Mouse (Mus musculus) gastrocnemius, postnatal 36 days (tissue): ENCODE measurements at regions not wholly inside any gene's neighbourhood (a gene's known extent, or its start where the extent isn't known, plus 50 kb on each side); places are given as distances from the start of the nearest gene placed in this dataset.
"Not testable (repeated sequence)": the region's sequence is repeated elsewhere in the genome, so short reads cannot be mapped to it uniquely, and the experiment has no call there.

Experiments used
- DNase-seq, 2 experiments: peaks; one replicate each; pipeline ENCODE4 v3.0.0; 2022
- intact Hi-C: fragments of 180-260 bp; cut with DNase I; formaldehyde crosslinking; loops from one replicate; pipeline ENCODE4 v1.15.1; 2025

DNA sequence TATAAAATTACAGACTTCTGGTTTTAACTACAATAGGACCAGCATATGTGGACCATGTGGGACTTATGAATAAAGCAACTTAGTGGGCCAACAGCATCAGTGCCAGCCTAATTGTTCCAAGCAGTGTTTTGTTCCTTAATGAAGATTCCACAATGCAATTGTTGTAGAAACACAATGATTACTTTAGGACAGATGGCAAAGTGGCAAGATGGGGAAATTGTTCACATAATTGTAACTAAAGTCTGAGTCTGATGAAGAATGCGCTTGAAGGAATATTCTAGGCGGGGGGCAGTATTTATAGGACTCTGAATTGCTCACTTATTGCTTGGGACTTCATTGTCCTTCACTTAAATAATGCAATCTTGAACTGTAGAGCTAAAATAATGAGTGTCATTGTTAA, 253.4 kb upstream of the Kcnj3 start:
- DNase-seq, result no peak
- intact Hi-C loops, result no loop called here

DNA sequence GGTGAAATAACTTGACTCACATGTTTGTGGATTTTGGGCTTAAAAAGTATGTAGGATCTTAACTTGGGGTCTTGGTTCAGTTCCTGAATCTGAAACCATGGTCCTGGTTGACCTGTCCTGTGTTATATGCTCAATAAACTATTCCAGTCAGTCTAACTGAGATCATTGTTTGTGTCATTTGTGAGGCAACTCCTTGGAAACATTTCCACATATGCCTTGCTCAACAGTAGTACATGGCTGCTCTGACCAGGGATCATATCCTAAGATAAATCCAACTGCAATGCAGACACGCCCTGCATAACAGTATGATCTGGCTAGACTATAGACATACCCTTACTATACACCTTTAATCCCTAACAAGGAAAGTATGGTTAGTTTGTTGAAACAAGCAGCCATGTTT, 228.9 kb upstream of the Kcnj3 start:
- intact Hi-C loops, result no loop called here
- DNase-seq, result no peak

GRCm38 (mm10) chr2:55208620-55209019, 227.2 kb upstream of the Kcnj3 start:
- intact Hi-C loops, result no loop called here

DNA sequence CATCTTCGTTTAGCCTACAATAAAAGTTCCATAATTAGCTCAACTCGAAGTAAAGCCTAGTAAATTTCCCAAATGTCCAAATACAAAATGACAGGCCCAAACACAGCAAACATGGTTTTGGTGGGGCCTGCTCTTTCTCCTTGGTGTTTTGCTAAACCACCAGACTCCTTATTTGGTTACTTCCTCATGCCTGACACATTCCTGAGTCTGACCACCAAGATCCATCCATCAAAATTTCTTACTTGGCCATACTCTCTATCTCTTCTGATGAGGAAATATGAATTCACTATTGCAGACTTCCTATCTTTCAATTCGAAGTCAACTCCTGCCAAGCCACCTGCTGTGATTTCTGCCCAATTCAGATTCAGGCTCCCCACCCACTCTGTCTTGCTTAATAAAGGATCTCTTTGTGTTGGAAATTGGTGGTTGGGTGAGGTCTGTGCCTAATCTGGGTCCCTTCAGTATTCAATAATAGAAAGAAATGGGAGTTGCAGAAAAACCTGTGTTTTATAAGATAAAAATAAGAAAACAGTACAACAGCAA, 225.9 kb upstream of the Kcnj3 start:
- intact Hi-C loops, result no loop called here
- no peak for DNase-seq

More at GRCm38 (mm10) chr2:55208620-55209019, 227.2 kb upstream of the Kcnj3 start:
- no peak for DNase-seq

- DNase-seq, result no peak
- intact Hi-C loops, result no loop called here
Observed at GRCm38 (mm10) chr2:55211281-55211680, 224.5 kb upstream of the Kcnj3 start.

GRCm38 (mm10) chr2:55222046-55222445, 213.7 kb upstream of the Kcnj3 start:
- no peak for DNase-seq
- intact Hi-C loops, result no loop called here

DNA sequence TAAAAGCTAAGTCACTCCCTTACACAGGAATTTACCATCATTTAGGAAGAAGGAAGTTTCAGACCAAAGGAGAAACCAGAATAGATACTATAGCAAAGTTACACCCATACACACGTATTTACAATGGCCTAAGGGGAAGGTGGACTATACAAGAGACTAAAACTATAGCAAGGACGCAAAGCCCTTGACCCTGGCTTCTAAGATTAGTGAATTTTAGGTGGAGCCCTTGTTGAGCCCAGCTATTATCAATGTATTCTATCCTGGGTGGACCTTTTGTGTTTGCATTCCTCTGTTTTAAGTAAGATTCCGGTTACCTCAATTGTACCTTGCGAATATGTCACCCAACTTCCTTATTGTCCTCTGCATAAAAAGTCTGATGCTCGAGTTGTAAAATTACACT, 213.0 kb upstream of the Kcnj3 start:
- intact Hi-C loops, DNase-seq: not testable (repeated sequence)

GRCm38 (mm10) chr2:55228131-55228797, 207.5 kb upstream of the Kcnj3 start:
- intact Hi-C loops, result no loop called here
- DNase-seq, result no peak

GRCm38 (mm10) chr2:55231841-55232240, 203.9 kb upstream of the Kcnj3 start:
- intact Hi-C loops, result no loop called here
- DNase-seq, result no peak

GRCm38 (mm10) chr2:55253134-55253533, 182.6 kb upstream of the Kcnj3 start:
- DNase-seq, result no peak
- intact Hi-C loops, result no loop called here

- intact Hi-C loops, result no loop called here
- no peak for DNase-seq
Observed at GRCm38 (mm10) chr2:55262721-55263278, 173.0 kb upstream of the Kcnj3 start.

DNA sequence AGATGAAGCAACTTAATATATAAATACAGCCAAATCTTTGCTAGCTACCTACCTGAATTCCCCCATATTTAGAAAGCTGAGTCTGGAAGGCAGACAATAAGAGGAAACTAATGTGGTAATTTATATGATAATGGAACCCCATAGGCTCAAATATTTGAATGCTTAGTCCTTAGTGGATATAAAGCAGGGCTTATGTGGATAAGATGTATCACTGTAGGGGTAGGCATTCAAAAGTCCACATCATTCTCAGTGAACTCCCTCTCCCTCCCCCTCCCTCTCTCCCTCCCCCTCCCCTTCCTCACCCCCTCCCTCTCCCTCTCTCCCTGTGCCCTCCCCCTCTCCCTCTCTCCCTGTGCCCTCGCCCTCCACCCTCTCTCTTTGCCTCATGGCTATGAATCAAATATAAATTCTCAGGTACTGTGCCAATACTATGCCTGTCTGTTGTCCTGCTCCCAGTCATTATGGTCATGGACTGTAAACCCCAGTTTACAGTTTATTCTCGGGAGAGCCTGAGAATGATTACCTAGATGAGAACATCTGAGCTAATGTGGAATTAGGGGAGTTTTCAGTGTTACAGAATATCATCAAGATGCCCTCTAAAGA, 171.8 kb upstream of the Kcnj3 start:
- no peak for DNase-seq
- intact Hi-C loops, result no loop called here

DNA sequence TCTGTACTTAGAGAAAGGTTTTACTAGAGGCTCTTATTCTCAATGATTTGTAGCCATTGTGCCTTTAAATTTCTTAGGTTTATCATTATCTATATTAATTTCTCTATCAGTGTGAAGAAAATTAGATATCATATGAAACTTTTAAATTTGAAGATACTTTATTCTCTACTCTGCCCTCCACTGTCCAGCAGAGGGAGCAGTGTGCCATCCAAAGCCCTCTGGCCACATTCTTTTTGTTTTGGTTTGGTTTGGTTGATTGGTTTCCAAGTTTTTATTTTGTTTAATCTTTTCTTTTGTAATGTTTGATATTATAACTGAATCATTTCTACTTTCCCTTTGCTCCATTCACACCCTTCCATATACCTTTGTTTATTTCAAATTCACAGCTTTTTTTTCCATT, 129.4 kb upstream of the Kcnj3 start:
- DNase-seq, result no peak
- intact Hi-C loops, result loop anchor here (10.0 kb wide), 1 partner anchor 538 kb away; no protein-coding TSS in a partner anchor

DNA sequence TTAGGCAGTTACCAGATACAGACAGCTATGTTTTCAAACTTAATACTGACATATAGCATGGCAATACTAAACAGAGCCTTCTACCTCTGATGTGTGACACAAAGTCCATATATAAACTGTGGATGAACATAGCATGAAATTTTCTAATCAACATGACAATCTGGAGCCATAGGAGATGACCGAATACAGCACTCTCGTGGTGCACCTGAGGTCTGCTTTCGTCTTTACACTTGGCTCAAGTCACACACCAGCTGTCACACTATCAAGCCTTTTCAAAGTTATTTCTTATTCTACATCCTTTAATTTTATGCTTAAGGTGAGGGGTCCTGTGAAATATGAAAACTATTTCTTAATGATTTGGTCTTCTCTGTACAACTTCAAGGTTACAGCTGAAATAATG, 120.1 kb upstream of the Kcnj3 start:
- no peak for DNase-seq
- intact Hi-C loops, result no loop called here

- DNase-seq, intact Hi-C loops: not testable (repeated sequence)
Observed at GRCm38 (mm10) chr2:55354061-55354460, 81.7 kb upstream of the Kcnj3 start.
